Mouse (Mus musculus) forebrain, embryonic 15.5 days (tissue): ENCODE measurements at regions not wholly inside any gene's neighbourhood (a gene's known extent, or its start where the extent isn't known, plus 50 kb on each side); places are given as distances from the start of the nearest gene placed in this dataset.

ENCODE experiments used
- ATAC-seq: fragments of 200-750 bp; cut with Nextera tagmentation; replicated peaks from 2 replicates; pipeline ENCODE4 v1.8.0; 2017; ENCODE audit warnings: mild to moderate bottlenecking, moderate TSS enrichment, moderate library complexity
- H3K27ac ChIP-seq: fragments of 300-500 bp; sonication (generic); replicated peaks from 2 replicates; pipeline ENCODE4 v1.5.1; 2015; ENCODE audit warnings: mild to moderate bottlenecking, inconsistent platforms
- H3K27me3 ChIP-seq: fragments of 300-500 bp; sonication (generic); 2 replicates; pipeline ENCODE4 v1.6.1; 2015; ENCODE audit warnings: inconsistent platforms
- H3K36me3 ChIP-seq: fragments of 300-500 bp; sonication (generic); 2 replicates; pipeline ENCODE4 v1.6.1; 2015; ENCODE audit warnings: mild to moderate bottlenecking, inconsistent platforms
- H3K4me1 ChIP-seq: fragments of 300-500 bp; sonication (generic); 2 replicates; pipeline ENCODE4 v1.6.1; 2015; ENCODE audit warnings: inconsistent platforms
- H3K4me2 ChIP-seq: fragments of 300-500 bp; sonication (generic); replicated peaks from 2 replicates; pipeline ENCODE4 v1.6.1; 2015; ENCODE audit warnings: mild to moderate bottlenecking, inconsistent platforms
- H3K4me3 ChIP-seq: fragments of 300-500 bp; sonication (generic); 2 replicates; pipeline ENCODE4 v1.5.1; 2015; ENCODE audit warnings: mild to moderate bottlenecking, inconsistent platforms
- H3K9ac ChIP-seq: fragments of 300-500 bp; sonication (generic); replicated peaks from 2 replicates; pipeline ENCODE4 v1.6.1; 2015; ENCODE audit warnings: mild to moderate bottlenecking, inconsistent platforms
- H3K9me3 ChIP-seq: fragments of 300-500 bp; sonication (generic); 2 replicates; pipeline ENCODE4 v1.6.1; 2016; ENCODE audit warnings: inconsistent platforms
- WGBS: fragments of 180-500 bp; shearing (Covaris S2); methylation state at CpG from one replicate; pipeline ENCODE4 v1.1.7; 2015; ENCODE audit warnings: mixed read lengths; 5-methylcytosine and 5-hydroxymethylcytosine counted together

DNA sequence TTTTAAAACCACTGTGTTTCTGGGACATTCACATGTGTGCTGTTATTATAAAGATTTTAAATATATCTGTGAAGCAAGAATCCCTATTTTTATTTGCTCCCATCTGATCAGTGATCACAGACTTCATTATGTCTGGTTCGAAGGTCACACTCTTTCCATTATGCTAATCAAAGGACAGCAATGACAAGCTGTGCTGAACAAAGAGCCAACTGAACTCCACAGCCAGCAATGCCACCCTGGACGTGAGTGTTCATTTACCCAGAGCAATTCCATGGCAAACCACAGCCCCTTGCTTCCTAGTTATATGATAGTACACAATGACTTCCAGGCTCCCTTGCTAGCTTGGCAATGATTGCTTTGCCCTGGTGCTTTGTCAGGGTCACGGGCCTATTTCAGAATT is 55.6 kb upstream of the Ccdc190 start:
- Histone ChIP-seq H3K9ac (no peak overlapping the region), H3K27me3 (no peaks in the 10 kb centered on the region), H3K4me3 (no peak overlapping the region), H3K4me1 (no peaks in the 10 kb centered on the region), H3K9me3 (no peaks in the 10 kb centered on the region), H3K27ac (no peak overlapping the region), H3K36me3 (no peaks in the 10 kb centered on the region), H3K4me2 (no peak overlapping the region)
- ATAC-seq, result no peak
- 21% methylated on average over 3 of the region's 3 CpGs for WGBS

DNA sequence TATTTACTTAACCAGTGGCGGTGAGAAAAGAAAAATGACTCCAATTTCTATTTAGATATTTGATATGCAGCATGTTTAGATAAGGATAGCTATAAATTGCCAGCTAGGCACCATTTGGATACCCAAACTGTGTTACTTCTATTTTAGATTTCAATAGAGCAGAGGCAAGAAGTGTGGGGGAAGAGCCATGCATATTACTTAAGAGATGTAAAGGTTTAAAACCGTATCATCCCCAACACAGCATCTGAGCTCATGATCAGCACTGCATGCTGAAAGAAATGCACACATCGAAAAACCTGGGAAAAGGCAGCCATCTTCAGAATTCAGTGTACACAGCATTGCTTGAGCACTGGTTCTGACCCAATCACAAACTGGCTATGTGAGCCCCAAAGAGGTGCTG is 59.8 kb upstream of the Ccdc190 start:
- Histone ChIP-seq H3K9me3 (no peaks in the 10 kb centered on the region), H3K27ac (no peak overlapping the region), H3K4me2 (no peak overlapping the region), H3K27me3 (no peaks in the 10 kb centered on the region), H3K36me3 (no peaks in the 10 kb centered on the region), H3K4me3 (no peak overlapping the region), H3K4me1 (no peaks in the 10 kb centered on the region), H3K9ac (no peak overlapping the region)
- ATAC-seq, result no peak
- WGBS, result 85% methylated on average over 3 of the region's 3 CpGs

DNA sequence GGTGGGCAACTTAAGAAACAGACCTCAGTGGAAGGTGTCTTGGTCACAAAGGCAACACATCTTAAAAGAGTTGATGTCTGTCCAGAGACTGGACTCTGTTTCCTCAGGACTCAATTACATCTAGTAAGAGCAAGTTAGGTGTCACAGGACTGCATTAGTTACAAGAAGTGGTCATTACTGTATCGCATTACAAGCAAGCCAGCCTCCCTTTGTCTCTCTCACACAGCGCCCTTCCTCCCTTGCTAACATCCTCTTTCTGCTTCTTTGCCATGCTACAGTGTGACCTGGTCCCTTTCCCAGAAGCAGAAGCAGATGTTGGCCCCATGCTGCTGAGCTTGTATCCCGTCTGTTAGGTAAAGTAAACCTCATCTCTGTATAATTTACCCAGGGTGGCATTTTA is 61.0 kb upstream of the Ccdc190 start:
- Histone ChIP-seq H3K36me3 (no peaks in the 10 kb centered on the region), H3K9me3 (no peaks in the 10 kb centered on the region), H3K4me1 (no peaks in the 10 kb centered on the region), H3K9ac (no peak overlapping the region), H3K4me2 (no peak overlapping the region), H3K4me3 (no peak overlapping the region), H3K27me3 (no peaks in the 10 kb centered on the region), H3K27ac (no peak overlapping the region)
- WGBS, result 55% methylated on average over 3 of the region's 3 CpGs
- no peak for ATAC-seq

DNA sequence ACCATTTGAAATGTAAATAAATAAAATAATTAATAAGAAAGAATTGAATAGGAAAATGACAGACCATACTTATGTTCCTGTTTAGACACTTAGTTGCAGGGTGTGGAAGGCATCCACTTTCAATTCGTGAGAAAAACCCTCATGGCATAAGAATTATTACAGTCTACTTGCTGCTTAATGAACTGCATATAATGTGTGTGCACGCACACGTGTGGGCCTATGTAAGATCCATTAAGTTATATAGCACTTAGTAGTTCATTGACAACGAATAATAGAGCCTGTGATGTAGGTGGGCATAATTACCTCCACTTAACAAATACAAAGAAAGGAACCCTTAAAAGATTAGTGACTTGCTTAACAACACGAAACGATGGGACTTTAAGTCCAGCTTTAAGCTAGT is 61.6 kb upstream of the Ccdc190 start:
- Histone ChIP-seq H3K4me1 (no peaks in the 10 kb centered on the region), H3K9me3 (no peaks in the 10 kb centered on the region), H3K4me3 (no peak overlapping the region), H3K36me3 (no peaks in the 10 kb centered on the region), H3K27me3 (no peaks in the 10 kb centered on the region), H3K4me2 (no peak overlapping the region), H3K27ac (no peak overlapping the region), H3K9ac (no peak overlapping the region)
- no peak for ATAC-seq
- 27% methylated on average over 6 of the region's 6 CpGs for WGBS

DNA sequence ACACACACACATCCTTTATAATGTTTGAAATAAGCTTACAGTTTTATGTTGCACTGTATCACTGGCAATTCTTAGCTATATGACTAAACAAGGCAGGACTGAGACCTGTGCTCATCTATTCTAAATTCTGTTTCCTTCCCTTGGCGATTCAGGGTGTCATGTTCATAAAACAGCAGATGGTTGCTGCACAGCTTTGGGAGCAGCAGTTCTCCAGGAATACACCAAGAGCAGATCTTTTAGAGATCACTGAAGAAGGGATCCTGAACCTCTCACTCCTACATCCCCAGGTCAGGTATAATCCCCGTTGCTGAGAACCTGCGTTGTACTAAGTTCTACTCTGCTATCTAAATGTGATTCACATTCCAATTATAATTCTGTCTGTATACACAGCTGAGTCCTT is 69.4 kb upstream of the Ccdc190 start:
- 83% methylated on average over 3 of the region's 3 CpGs for WGBS
- Histone ChIP-seq H3K4me1 (no peaks in the 10 kb centered on the region), H3K27ac (no peak overlapping the region), H3K9me3 (no peaks in the 10 kb centered on the region), H3K4me2 (no peak overlapping the region), H3K9ac (no peak overlapping the region), H3K27me3 (no peaks in the 10 kb centered on the region), H3K36me3 (no peaks in the 10 kb centered on the region), H3K4me3 (no peak overlapping the region)
- ATAC-seq, result no peak

DNA sequence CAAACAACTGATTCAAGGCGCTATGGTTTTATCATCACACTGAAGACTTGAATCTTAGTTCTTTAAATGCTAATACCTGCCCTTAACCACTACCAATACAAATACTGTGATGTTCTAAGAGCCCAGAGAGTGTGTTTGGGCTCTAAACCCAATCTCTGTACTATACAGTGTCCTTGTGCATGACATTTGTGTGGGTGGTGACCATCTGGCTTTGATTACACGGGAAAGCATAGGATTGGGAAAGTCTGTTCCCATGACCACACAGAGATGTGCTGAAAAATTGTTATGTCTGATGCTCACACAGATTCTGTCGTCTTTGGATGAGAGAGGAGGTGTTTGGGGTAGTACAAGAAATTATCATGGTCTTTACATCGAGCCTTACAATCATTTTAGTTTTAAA is 76.8 kb upstream of the Ccdc190 start:
- H3K4me3 ChIP-seq, result no peak overlapping the region
- no peaks in the 10 kb centered on the region for H3K36me3 ChIP-seq
- H3K4me1 ChIP-seq, result no peaks in the 10 kb centered on the region
- no peak overlapping the region for H3K4me2 ChIP-seq
- H3K27me3 ChIP-seq, result no peaks in the 10 kb centered on the region
- no peak overlapping the region for H3K9ac ChIP-seq
- WGBS, result 72% methylated on average over 4 of the region's 4 CpGs
- no peaks in the 10 kb centered on the region for H3K9me3 ChIP-seq
- no peak overlapping the region for H3K27ac ChIP-seq
- no peak for ATAC-seq

DNA sequence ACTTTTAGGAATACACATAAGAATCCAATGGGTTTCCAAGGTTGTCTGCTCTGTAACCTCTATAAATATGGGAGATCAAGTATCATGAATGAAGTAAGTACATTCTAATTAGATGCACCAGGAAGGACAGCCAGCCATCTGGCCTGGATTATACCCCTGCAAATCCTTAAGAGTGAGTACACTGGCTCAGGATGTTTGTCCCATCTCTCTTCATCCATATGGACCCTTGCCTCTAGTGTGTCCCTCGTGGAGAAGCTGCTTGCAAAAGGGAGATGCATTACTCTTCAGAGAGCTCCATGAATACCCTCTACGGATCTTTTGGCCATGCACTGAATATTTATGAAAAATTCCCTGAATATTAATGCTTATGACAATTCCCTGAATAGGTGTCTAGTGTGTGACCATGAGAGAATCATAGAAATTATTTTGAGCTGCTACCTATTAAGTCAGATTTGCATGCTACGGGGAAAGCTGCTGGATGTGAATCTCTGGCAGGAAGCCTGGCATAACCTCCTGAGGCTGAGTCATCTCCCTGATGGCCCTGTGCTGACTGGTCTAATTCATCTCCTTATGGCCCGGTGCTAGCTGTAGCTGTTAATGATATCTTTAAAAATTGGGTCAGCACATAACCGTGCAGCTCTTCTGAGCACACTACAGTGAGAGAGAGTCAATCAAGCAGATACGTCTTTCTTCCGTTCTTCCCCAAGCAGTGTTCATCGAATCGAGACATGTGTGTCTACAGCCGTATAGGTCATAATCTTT is 80.0 kb upstream of the Ccdc190 start:
- ATAC-seq, result no peak

DNA sequence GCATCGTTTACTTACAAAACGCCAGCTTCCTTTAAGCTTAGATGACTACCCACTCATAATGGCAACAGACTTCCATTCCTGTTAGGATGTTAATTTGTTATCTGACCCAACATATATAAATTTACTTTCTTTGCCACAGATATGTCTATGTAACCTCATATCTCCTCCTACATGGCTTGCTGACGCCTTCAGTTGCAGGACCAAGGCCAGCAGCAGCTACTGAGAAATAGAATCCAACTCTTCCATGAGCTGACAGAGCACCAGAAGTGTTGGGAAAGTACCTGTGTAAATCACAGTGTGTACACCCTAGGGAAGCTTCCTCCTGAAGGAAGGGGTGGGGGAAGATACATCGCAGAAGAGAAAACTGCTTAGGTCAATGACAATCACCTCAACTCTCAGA is 86.0 kb upstream of the Ccdc190 start:
- 87% methylated on average over 4 of the region's 4 CpGs for whole genome bisulfite sequencing

More for the DNA sequence above, 80.0 kb upstream of the Ccdc190 start:
- Histone ChIP-seq H3K4me1 (no peaks in the 10 kb centered on the region), H3K27ac (no peak overlapping the region), H3K36me3 (no peaks in the 10 kb centered on the region), H3K9me3 (no peaks in the 10 kb centered on the region), H3K4me3 (no peak overlapping the region), H3K9ac (no peak overlapping the region), H3K4me2 (no peak overlapping the region), H3K27me3 (no peaks in the 10 kb centered on the region)
- 87% methylated on average over 10 of the region's 10 CpGs for WGBS

DNA sequence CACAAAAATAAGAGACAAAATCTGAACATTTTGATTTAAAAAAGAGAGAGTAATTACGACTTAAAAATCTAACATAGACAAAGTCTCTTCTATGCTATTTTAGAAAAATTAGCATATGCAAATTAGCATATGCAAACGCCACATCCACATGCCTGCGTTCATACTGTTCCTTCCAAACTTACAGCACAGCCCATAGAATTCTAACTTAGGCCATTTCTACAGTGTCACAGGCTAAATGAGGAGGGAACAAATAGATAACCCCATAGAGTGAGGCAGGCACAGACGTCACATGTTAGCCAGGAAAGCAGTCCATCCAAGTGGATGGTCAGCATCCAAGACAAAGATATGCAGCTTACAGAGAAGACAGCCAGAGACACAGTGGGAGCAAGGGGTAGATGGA is 87.5 kb upstream of the Ccdc190 start:
- no peaks in the 10 kb centered on the region for H3K4me1 ChIP-seq
- no peaks in the 10 kb centered on the region for H3K9me3 ChIP-seq
- no peak overlapping the region for H3K27ac ChIP-seq
- H3K4me2 ChIP-seq, result no peak overlapping the region
- no peak overlapping the region for H3K4me3 ChIP-seq
- ATAC-seq, result no peak
- no peak overlapping the region for H3K9ac ChIP-seq
- H3K27me3 ChIP-seq, result no peaks in the 10 kb centered on the region
- no peaks in the 10 kb centered on the region for H3K36me3 ChIP-seq
- 63% methylated on average over 4 of the region's 4 CpGs for WGBS

More for the DNA sequence above, 86.0 kb upstream of the Ccdc190 start:
- H3K27ac ChIP-seq, result no peak overlapping the region
- no peaks in the 10 kb centered on the region for H3K36me3 ChIP-seq
- no peaks in the 10 kb centered on the region for H3K9me3 ChIP-seq
- H3K27me3 ChIP-seq, result no peaks in the 10 kb centered on the region
- no peak overlapping the region for H3K4me3 ChIP-seq
- no peak for ATAC-seq
- no peak overlapping the region for H3K4me2 ChIP-seq
- no peaks in the 10 kb centered on the region for H3K4me1 ChIP-seq
- H3K9ac ChIP-seq, result no peak overlapping the region

DNA sequence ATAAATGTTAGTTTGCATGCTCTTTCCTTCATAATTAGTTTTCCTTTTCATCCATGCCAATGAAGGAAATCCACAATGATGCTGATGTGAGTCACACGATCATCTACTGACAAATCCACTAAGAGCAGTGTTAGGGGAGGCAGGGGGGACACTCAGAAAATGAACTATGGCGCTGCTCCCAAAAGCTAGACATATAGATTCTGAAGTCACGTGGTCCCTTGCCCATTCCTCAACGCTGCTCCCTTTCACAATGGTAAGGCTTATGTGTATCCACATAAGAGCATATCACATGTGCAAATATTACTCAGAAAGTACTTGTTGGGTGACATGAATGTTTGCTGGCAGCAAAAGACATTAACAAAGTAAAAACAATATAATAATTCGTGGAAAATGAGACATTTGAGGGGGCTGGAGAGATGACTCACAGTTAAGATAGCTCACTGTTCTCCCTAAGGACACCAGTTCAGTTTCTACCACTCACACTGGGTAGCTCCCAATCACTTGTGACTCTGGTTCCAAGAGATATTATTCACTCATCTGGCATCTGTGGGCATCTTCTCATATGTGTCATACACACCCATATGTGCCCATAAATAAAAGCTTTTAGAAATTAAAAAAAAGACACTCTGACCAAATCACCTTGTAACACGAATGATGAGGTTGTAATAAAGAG is 88.3 kb upstream of the Ccdc190 start:
- WGBS, result 82% methylated on average over 6 of the region's 6 CpGs
- H3K4me1 ChIP-seq, result no peaks in the 10 kb centered on the region
- no peak overlapping the region for H3K9ac ChIP-seq
- H3K27ac ChIP-seq, result no peak overlapping the region
- no peak for ATAC-seq
- H3K4me2 ChIP-seq, result no peak overlapping the region
- H3K9me3 ChIP-seq, result no peaks in the 10 kb centered on the region
- no peaks in the 10 kb centered on the region for H3K36me3 ChIP-seq
- no peak overlapping the region for H3K4me3 ChIP-seq
- no peaks in the 10 kb centered on the region for H3K27me3 ChIP-seq

DNA sequence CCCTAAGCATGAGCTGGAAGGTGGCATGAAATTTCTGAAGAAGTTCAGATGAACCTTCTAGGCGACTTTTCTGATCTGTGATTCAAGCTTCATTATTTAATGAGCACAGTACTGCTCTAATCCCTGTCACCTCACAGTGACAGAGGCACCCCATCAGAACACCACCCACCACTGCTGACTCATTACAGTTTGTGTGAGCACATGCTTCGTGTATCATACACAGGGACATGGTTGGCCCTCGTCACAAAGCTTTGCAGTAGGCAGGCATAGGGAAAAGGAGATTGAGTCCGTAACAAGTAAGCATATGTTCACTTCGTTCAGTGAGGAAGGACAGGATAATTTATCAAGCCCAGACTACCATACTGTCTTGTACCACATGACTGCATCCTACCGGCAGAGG is 85.9 kb upstream of the Rgs4 start:
- Histone ChIP-seq H3K9ac (no peak overlapping the region), H3K9me3 (no peaks in the 10 kb centered on the region), H3K27me3 (no peaks in the 10 kb centered on the region), H3K4me1 (no peaks in the 10 kb centered on the region), H3K27ac (no peak overlapping the region), H3K4me2 (no peak overlapping the region), H3K36me3 (no peaks in the 10 kb centered on the region), H3K4me3 (no peak overlapping the region)
- WGBS, result 77% methylated on average over 6 of the region's 6 CpGs
- ATAC-seq, result no peak

DNA sequence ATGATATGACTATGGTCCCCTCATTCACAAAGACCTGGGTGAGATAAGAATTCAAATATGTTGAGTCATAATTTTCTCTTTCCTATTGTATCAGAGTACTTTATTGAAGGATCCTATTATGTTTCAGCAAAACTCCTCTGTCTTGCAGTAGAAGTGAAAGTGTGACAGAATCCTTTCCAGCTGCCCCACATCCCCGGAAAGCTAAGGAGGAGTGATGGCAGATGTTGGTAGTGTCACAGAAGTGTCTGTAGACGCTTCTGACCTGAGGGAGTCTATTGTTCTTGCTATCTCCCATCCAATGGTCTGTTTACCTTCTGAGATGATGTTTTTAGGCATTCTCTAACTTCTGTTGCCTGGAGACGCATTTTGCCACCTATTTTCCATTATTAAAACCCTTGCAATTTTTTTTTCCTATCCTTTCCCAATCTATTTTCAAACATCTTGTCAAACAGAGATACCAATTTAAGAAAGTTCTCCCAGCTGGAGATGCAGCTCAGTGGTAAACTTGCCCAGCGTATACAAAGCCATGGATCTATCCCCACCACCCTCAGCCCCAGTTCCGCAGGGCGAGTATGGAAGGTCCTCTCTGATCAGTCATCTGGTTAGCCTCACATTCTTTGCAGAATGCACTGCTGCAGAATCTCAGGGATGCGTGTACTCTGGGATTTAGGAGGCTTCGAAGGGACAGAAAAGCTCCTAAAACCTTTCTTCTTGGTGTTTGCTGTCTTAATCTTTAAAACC is 84.1 kb upstream of the Rgs4 start:
- no peak overlapping the region for H3K9ac ChIP-seq
- no peaks in the 10 kb centered on the region for H3K27me3 ChIP-seq
- H3K27ac ChIP-seq, result no peak overlapping the region
- ATAC-seq, result no peak
- H3K9me3 ChIP-seq, result no peaks in the 10 kb centered on the region
- WGBS, result 81% methylated on average over 8 of the region's 8 CpGs
- no peak overlapping the region for H3K4me2 ChIP-seq
- no peaks in the 10 kb centered on the region for H3K4me1 ChIP-seq
- H3K36me3 ChIP-seq, result no peaks in the 10 kb centered on the region
- H3K4me3 ChIP-seq, result no peak overlapping the region
